9 mouse cellular contexts compared by ENCODE assay signal in the genomic region with DNA sequence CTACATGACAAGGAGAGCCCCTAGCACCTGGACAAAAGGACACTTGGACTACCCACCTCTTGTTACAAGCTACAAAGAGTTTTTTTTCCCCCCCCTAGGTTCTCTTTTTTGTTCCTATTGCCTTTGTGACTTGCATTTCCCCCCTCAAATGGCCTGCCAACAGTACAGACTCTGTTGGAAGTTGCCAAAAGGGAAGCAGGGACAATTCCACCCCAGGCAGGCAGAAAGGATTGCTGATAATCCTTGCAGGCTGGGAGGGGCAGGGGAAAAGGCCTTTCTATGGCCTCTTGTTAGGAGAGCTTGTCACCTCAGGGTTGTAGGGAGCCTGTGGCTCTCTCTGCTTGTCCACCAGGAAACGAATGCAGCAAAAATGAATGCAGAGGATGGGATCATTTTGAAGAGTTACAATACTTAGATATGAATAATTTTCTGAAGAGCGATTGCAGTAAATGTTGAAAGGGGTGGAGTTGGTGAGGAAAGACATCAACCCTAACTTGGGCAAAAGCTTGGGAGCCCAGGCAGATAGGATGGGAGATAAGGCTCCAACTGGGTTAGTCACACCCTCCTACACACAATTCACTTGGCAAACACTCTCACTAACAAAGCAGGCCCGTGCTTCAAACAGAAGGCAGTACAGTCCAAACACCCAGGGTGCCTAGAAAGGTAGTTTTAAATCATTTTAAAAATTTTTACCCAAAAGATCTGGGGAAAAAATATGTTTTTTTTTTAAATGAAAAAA. TPM values are rescaled to one million over a fixed set of nuclear protein-coding genes. Genes with fewer than 3 reads are reported as not detected.
DNase-seq lines count a peak whose midpoint lies in the region; ATAC-seq and TF ChIP-seq lines count a peak whose summit lies in the region.
"Had no signal": no experiment of that assay in that cellular context is flagged by ENCODE, and none has a peak within 500 bp of the region (broad histone marks: within the 10 kb centered on the region; RNA-seq: fewer than 3 reads in every experiment).

No protein-coding gene starts in this region.

- TF ChIP-seq CTCF in heart, postnatal 0 days (IDR thresholded peaks at IDR 0.05; ENCODE audit: low read depth) = no peak

- no peaks in the 10 kb centered on the region for H3K9me3 ChIP-seq in embryonic facial prominence, embryonic 14.5 days (ENCODE audit: control insufficient read depth, low read length)
- no peaks in the 10 kb centered on the region for H3K9me3 ChIP-seq in heart, postnatal 0 days (replicated peaks; ENCODE audit: control insufficient read depth, low read length)
- H3K9me3 ChIP-seq: midbrain, embryonic 12.5 days had no signal

- DNase-seq in left cerebral cortex, adult 11 months (ENCODE audit: low spot score) = peak; percentile 47
- DNase-seq in left cerebral cortex, postnatal 10 days (ENCODE audit: extremely low spot score in 1 of 2, low spot score in 2 of 2) = no peak
- DNase-seq in embryonic facial prominence, embryonic 14.5 days (ENCODE audit: low spot score) = no peak
- peak; percentile 43 for DNase-seq in heart, postnatal 0 days (ENCODE audit: low spot score)
- peak; percentile 19 to 40 for DNase-seq in lung, postnatal 4 days
- no peak for DNase-seq in urinary bladder, postnatal 4 days (ENCODE audit: low spot score in 2 of 2)
- DNase-seq in ovary, postnatal 36 days (ENCODE audit: low spot score) = no peak
- DNase-seq in kidney, adult 11 months = no peak

- no peak for TF ChIP-seq EP300 in heart, postnatal 0 days (IDR thresholded peaks at IDR 0.05; ENCODE audit: low read depth)

- no peaks in the 10 kb centered on the region for H3K27me3 ChIP-seq in embryonic facial prominence, embryonic 14.5 days (replicated peaks; ENCODE audit: control insufficient read depth, insufficient read depth, low read length)
- no peaks in the 10 kb centered on the region for H3K27me3 ChIP-seq in heart, postnatal 0 days (ENCODE audit: control insufficient read depth, insufficient read depth, low read length)
- H3K27me3 ChIP-seq: midbrain, embryonic 12.5 days had no signal

- H3K27ac ChIP-seq in embryonic facial prominence, embryonic 14.5 days (replicated peaks; ENCODE audit: low read depth, low read length) = 0 out of 2 replicates have a peak overlapping the region, but pooled peaks have one; percentile 33
- peak overlapping the region; percentile 62 for H3K27ac ChIP-seq in heart, postnatal 0 days (ENCODE audit: low read depth)
- H3K27ac ChIP-seq: midbrain, embryonic 12.5 days had no signal

- WGBS in embryonic facial prominence, embryonic 14.5 days = 30% methylated on average over 3 of the region's 3 CpGs
- WGBS in heart, postnatal 0 days = 30% methylated on average over 3 of the region's 3 CpGs

- intact Hi-C loops in left cerebral cortex, postnatal 10 days (cut with DNase I) = no loop called here

- no peaks in the 10 kb centered on the region for H3K36me3 ChIP-seq in embryonic facial prominence, embryonic 14.5 days (ENCODE audit: control insufficient read depth, insufficient read depth, low read length)
- no peaks in the 10 kb centered on the region for H3K36me3 ChIP-seq in heart, postnatal 0 days (replicated peaks; ENCODE audit: control insufficient read depth, insufficient read depth, low read length)
- H3K36me3 ChIP-seq: midbrain, embryonic 12.5 days had no signal

- H3K9ac ChIP-seq in embryonic facial prominence, embryonic 14.5 days (ENCODE audit: low read depth, low read length) = no peak overlapping the region
- H3K9ac ChIP-seq in heart, postnatal 0 days (replicated peaks; ENCODE audit: low read depth, low read length) = no peak overlapping the region
- H3K9ac ChIP-seq: midbrain, embryonic 12.5 days had no signal

- ATAC-seq in embryonic facial prominence, embryonic 14.5 days (ENCODE audit: low read depth) = no peak
- peak; percentile 63 for ATAC-seq in heart, postnatal 0 days (ENCODE audit: insufficient read depth, low read depth)

- H3K4me2 ChIP-seq in embryonic facial prominence, embryonic 14.5 days (ENCODE audit: low read depth, low read length) = no peak overlapping the region; the same call in 1 of the 2 replicates
- H3K4me2 ChIP-seq in heart, postnatal 0 days (ENCODE audit: low read depth, low read length) = no peak overlapping the region
- H3K4me2 ChIP-seq: midbrain, embryonic 12.5 days had no signal

- H3K4me1 ChIP-seq in embryonic facial prominence, embryonic 14.5 days (ENCODE audit: control insufficient read depth, insufficient read depth, low read length) = peaks cover 23% of the 10 kb centered on the region
- peaks cover 16% of the 10 kb centered on the region for H3K4me1 ChIP-seq in heart, postnatal 0 days (ENCODE audit: control insufficient read depth, insufficient read depth)

- H3K4me3 ChIP-seq in embryonic facial prominence, embryonic 14.5 days (ENCODE audit: low read depth, low read length) = no peak overlapping the region
- H3K4me3 ChIP-seq in heart, postnatal 0 days (ENCODE audit: low read depth, low read length) = no peak overlapping the region
- H3K4me3 ChIP-seq: midbrain, embryonic 12.5 days had no signal

RNA-seq across cellular contexts. Expression of gene Epha4, which starts 52.8 kb away (rescaled TPM):
- 100 to 1,000 TPM; 215 to 239 TPM for total RNA-seq in left cerebral cortex, postnatal 10 days (2021)
- polyA plus RNA-seq in embryonic facial prominence, embryonic 14.5 days (2014; fragmentation: Nextera tagmentation; extraction: Ambion mirVana) = 23.2 and 36.2 TPM in 2 replicates
- total RNA-seq in heart, postnatal 0 days (2014; rRNA removed; ENCODE audit: low replicate concordance) = 20.3 and 27.3 TPM in 2 replicates
- 8.5 TPM in 2 replicates for polyA plus RNA-seq in heart, postnatal 0 days (2015; fragmentation: Nextera tagmentation; extraction: Ambion mirVana)

Comparison
In these comparisons a context has a peak if more than half of its experiments do, and no peak if none do; other contexts are left out.
1. DNase-seq: peak in left cerebral cortex, adult 11 months (single experiment), heart, postnatal 0 days (single experiment) and lung, postnatal 4 days (2 of 2); none in left cerebral cortex, postnatal 10 days (0 of 2), embryonic facial prominence, embryonic 14.5 days (single experiment), urinary bladder, postnatal 4 days (0 of 2), ovary, postnatal 36 days (single experiment) and kidney, adult 11 months (single experiment).